Mouse (Mus musculus) Muller cell, postnatal 12 days (primary cell): Measurements from ENCODE around the gene Rnf128.

Source experiments
- DNase-seq: peaks from one replicate; pipeline ENCODE4 v3.0.0-alpha.2; 2015; ENCODE audit errors: inconsistent ontology term

Gene Rnf128

GRCm38 (mm10) chrX:139622071-139622470 lies 59.0 kb downstream of the Rnf128 start:
- DNase-seq = no peak

DNA sequence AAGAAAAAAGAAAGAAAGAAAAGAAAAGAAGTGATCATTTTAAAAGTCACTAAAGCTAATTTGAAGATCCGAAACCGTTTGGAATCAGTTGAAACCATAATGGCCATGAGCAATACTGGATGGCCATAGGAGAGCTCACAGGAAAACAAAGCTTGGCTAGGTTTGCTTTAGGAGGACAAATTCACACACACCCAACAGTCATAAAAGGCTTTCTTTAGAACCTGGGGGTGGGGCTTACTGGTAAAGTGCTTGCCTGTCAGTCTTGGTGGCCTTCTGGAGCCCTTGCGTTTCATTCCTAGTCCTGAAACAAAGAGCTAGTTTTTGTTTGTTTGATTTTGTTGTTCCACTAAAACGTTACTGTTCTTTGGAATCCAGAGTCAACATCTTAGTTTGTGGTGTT lies 71.6 kb downstream of the Rnf128 start:
- DNase-seq = no peak

GRCm38 (mm10) chrX:139639744-139640143 lies 76.6 kb downstream of the Rnf128 start:
- no peak for DNase-seq

DNA sequence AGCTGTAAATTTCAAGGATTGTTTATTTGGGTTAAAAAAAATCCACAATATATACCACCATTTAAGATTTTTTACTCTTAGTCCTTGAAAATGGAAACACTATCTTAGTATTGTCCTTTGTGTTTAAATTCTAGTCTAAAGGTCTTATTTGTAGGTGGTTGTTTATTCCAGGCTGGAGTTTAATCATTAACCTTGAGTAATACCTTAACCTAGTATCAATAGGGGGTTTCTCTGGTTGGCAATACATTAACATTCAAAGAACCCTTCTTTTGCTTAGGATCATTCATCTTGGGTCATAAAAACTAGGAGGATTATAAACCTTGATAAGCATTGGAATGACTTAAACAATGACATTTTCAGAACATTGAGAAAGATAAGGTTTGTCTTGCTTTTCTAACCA lies 77.3 kb downstream of the Rnf128 start:
- no peak for DNase-seq

GRCm38 (mm10) chrX:139652226-139652625 lies 89.1 kb downstream of the Rnf128 start:
- no peak for DNase-seq

DNA sequence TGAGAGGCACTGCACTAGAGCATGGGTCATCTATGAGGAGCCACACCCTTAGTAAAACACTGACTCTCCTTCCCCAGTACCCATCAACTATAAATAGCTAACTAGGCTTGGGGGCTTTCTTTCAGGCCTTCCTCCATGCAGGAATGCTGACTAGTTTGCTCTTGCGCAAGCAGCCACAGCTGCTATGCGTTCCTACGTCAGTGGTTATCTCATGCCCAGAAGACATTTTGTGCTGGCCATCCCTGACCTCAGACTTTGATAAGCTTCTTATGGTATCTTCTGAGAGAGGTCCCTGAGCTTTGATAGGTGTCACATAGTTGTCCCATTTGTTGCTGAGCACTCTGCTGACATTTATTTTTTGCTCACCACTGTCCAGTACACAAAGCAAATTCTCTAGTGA lies 90.2 kb downstream of the Rnf128 start:
- no peak for DNase-seq

DNA sequence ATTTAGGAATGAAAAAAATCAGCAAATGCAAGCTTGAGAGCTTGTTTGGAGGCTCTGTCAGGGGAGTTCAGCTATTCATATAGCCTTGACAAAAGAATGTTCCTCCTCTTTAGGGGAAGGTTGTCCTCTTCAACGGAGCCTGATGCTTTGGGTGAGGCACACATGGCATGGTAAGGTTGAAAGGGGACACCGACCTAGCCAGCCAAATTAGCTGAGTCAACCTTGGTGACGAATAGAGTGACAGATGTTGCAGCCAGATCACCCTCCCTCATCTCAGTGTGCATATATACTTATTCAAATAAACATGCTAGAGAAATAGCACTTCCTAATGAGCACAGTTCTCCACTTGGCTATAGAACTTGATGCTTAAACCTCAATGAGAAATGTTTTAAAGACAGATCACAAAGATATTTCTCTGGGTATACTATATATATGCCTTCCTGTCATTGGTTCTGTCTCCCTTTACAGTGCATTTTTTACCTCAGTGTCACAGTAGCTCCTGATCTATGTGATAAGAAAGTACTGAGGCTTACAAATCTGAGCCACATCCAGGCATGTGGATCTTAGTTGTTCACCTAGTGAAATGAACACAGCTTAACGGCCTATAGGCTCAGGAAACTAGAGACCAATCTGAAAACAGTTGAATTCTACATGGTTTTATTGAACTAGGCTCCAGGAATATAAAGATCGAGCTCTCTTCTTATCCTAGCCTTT lies 91.4 kb downstream of the Rnf128 start:
- DNase-seq = no peak

- DNase-seq = no peak
Measured at GRCm38 (mm10) chrX:139662111-139662510, 99.0 kb downstream of the Rnf128 start.

DNA sequence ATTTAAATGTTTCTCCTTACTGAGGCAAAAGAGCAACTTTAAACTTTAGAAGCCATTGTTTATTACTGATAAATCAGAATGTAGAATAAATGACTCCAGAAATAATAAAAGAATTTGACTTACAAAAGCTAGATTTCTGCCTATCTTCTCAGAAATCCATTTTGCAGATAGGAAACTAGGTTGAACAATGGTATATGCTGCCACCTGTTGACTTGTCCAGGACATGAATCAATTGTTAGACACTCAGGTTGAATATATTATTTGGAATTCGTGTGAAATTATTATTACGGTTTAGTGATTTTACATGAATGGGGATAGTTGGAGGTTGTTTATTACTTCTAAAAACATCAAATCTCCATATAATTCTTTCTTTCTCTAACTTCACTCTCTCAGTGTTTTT lies 102.7 kb downstream of the Rnf128 start:
- DNase-seq = no peak

- no peak for DNase-seq
Measured at GRCm38 (mm10) chrX:139684410-139684774, 121.3 kb downstream of the Rnf128 start.

DNA sequence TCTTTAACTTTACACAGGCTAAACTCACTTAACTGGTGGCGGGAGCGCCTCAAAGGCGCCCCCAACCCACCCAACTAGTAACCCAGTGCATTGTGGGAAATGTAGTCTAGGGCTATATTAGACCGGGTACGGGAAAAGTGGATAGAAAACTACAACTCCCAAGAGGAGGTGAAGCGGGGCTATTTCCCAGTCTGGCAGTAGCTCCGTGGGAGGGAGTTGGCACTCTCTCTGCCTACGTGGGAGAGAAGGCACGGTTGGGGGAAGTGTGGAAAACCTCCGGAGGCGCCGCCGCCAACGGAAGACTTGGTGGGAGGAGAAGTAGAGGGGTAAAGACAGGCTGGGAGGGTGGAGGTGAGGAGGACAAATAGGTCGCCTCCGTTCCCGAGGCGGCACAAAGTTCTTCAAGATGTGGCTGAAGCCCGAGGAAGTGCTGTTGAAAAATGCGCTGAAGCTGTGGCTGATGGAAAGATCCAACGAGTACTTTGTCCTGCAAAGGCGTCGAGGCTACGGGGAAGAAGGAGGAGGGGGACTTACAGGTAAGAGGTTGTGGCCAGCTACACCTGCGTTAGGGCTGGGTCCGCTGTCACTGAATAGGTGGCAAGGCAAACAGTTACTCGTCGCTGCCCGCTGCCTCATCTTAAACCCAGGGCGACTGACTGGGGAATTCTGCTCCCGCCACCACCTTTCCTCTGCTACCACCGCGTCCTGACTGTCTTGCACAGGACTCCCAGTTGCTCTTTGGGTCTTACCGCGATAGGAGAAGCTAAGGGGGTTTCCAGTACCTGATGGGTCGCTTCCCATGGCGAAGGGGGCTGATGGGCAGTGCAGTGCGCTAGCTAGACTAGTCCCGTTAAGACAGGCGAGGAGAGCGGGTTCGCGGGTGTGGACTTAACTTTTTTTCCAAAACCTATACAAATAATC lies 121.9 kb downstream of the Rnf128 start, which contains the start of gene Tbc1d8b:
TSS of gene Tbc1d8b (plus strand) at position 222 of the 921 bp plus-strand sequence.
- DNase-seq = peak; percentile 81

- no peak for DNase-seq
Measured at GRCm38 (mm10) chrX:139714381-139714780, 151.3 kb downstream of the Rnf128 start, which contains the start of gene Gm15013. Gene Gm15013 (minus strand): TSS chrX:139714481.

GRCm38 (mm10) chrX:139722350-139722749 lies 159.2 kb downstream of the Rnf128 start:
- DNase-seq = no peak
